Mouse (Mus musculus): Measurements from ENCODE around the gene Klhl9.
"Not testable (repeated sequence)": the region's sequence is repeated elsewhere in the genome, so short reads cannot be mapped to it uniquely, and the experiment has no call there.

Gene Klhl9

DNA sequence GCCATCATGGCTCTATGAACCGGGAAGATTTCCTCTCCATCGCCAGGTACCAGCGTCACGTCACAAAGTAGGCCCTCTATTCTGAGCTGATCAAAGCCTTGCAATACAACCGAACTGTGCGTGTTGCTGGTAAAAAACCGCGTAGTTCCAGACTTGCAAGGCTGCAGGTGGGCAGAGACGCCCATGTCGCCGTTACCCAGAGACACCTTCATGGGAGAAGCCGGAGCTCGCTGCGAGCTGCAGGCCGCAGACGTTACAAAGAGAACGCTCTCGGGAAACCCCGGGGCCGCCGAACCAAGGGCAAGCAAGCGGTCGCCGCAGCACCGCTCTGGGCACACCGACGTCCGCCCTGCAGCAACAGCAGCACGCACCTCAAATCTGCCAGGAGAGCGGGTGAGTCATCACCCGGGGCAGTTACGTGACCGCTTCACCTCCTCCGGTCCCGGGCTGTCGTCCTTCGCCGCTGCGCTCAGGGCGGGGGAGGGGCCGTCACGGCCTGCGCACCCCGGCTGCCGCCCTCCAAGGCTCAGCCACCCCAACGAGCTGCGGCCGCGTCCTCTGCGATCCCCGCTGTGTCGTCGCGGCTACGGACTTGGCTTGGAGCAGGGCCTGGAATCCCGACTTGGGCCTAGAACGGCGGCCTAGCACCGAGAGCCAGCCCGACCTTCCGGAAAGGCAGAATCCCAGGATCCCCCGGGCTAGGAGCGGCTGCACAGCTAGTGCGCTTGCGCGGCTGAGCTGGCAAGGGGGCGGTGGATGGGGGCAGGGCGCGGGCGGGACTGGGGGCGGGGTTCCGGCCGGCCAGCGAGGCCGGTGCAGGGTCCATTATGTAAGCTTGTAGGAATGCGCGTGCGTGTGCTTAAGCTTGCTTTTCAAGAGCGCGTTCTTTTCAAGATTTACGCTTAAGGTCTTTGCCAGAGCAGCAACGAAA, at the start of gene Klhl9, which contains the start of gene Gm26566:
Gene Klhl9 (minus strand): TSS at position 675 of the 931 bp plus-strand sequence.
Gene Gm26566 (plus strand): TSS at position 15 of the 931 bp plus-strand sequence.
- peak; percentile 51 for DNase-seq (ENCODE audit: low spot score)

DNA sequence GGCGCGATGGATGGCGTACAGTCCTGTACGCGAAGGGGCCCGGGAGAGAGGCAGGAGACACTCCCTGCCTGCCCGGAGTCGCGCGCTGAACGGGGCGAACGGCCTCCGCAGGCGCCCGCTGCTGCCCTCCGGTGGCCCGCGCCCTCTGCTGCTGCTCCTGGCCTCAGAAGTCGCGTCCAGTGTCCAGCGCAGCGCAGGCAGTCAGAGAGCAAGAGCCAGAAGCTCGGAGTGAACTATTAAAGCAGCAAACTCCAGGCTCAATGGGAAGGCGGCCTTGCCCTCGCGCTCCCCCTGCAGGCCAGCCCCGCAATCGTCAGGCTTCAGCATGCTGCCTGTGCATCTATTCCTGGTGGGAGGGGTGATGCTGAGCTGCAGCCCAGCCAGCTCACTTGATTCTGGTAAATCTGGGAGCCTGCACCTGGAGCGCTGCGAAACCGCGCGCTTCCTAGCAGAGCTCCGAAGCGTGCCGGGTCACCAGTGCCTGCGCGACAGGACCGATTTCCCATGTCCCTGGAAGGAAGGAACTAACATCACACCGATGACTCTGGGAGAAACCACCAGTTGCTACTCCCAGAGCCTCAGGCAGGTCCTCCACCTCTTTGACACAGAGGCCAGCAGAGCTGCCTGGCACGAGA, 41.2 kb upstream of the Klhl9 start:
- DNase-seq (ENCODE audit: low spot score), result not testable (repeated sequence)

DNA sequence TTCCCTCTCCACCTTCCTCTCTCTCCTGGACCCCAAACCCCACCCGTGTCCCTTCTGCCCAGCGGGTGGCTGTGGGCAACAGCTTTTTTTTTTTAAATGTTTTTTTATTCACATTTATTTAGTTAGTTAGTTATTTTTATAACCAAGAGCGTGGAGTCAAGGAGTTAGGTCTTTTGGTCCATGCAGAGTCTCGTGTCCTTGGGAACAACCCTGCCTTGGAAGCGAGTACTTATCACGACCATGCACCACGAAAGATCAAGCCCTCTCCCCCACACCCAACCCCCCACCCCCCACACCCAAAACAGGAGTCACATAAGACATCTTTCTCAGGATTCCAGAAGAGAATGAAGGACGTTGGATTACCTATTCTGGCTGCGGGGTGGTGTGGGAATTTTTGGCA, 40.1 kb upstream of the Klhl9 start:
- not testable (repeated sequence) for DNase-seq (ENCODE audit: low spot score)

DNA sequence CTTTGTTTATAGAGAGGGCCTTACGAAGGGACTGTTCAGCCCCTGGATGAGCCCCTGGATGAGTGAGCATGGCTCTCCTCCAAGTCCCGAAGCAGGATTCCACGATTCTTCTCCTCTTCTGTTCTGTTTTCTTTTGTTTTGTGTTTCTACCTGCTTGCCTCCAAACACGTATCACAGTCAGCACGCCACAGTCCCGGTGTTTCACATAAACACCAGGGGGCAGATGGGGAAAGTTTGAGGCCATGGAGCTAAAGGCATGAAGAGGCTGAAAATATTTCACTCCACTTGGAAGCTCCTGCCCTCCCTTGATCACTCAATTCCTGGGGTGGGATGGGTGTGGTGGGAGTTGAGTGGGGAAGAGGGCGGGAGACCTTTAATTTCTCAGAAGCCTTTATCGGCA, 39.5 kb upstream of the Klhl9 start:
- peak; percentile 55 for DNase-seq (ENCODE audit: low spot score)

DNA sequence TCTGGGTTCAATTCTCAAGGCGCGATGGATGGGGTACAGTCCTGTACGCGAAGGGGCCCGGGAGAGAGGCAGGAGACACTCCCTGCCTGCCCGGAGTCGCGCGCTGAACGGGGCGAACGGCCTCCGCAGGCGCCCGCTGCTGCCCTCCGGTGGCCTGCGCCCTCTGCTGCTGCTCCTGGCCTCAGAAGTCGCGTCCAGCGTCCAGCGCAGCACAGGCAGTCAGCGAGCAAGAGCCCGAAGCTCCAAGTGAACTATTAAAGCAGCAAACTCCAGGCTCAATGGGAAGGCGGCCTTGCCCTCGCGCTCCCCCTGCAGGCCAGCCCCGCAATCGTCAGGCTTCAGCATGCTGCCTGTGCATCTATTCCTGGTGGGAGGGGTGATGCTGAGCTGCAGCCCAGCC, 38.2 kb upstream of the Klhl9 start:
- peak; percentile 13 for DNase-seq (ENCODE audit: low spot score)

DNA sequence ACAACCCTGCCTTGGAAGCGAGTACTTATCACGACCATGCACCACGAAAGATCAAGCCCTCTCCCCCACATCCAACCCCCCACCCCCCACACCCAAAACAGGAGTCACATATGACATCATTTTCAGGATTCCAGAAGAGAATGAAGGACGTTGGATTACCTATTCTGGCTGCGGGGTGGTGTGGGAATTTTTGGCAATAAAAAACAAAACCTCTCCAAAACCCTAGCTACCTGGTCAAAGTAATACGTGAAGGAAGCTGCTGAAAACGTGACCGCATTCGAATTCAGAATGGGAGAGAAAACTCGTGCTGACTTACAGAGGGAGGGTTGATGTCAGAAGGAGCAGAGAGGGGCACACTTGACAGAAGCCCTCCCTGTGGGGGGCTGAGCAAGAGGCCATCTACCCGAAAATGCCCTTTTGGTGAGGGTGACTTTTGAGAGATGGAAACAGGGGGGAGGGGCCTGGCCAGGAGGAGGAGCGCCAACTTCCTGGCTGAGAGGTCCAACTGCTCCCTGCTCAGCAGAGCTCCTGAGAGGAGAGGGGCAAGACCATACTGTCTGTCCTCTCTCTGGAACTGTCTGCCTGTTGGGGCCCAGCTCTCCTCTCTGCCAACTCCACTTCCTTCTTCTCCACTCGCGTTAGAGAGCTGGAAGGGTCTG, 37.5 kb upstream of the Klhl9 start, which contains the start of gene Gm13283:
Gene Gm13283 (plus strand): TSS at position 510 of the 659 bp plus-strand sequence.
- DNase-seq (ENCODE audit: low spot score), result not testable (repeated sequence)

DNA sequence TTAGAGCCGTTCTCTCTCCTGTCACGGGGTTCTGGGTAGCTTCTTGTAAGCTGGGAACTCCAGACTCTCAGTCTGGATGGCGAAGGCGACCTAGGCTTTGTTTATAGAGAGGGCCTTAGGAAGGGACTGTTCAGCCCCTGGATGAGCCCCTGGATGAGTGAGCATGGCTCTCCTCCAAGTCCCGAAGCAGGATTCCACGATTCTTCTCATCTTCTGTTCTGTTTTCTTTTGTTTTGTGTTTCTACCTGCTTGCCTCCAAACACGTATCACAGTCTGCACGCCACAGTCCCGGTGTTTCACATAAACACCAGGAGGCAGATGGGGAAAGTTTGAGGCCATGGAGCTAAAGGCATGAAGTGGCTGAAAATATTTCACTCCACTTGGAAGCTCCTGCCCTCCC, 36.5 kb upstream of the Klhl9 start:
- not testable (repeated sequence) for DNase-seq (ENCODE audit: low spot score)

DNA sequence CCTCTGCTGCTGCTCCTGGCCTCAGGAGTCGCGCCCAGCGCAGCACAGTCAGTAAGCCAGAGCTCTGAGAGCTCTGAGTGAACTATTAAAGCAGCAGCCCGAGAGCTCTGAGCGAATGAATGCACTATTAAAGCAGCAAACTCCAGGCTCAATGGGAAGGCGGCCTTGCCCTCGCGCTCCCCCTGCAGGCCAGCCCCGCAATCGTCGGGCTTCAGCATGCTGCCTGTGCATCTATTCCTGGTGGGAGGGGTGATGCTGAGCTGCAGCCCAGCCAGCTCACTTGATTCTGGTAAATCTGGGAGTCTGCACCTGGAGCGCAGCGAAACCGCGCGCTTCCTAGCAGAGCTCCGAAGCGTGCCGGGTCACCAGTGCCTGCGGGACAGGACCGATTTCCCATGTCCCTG, 35.4 kb upstream of the Klhl9 start:
- peak; percentile 93 for DNase-seq (ENCODE audit: low spot score)

DNA sequence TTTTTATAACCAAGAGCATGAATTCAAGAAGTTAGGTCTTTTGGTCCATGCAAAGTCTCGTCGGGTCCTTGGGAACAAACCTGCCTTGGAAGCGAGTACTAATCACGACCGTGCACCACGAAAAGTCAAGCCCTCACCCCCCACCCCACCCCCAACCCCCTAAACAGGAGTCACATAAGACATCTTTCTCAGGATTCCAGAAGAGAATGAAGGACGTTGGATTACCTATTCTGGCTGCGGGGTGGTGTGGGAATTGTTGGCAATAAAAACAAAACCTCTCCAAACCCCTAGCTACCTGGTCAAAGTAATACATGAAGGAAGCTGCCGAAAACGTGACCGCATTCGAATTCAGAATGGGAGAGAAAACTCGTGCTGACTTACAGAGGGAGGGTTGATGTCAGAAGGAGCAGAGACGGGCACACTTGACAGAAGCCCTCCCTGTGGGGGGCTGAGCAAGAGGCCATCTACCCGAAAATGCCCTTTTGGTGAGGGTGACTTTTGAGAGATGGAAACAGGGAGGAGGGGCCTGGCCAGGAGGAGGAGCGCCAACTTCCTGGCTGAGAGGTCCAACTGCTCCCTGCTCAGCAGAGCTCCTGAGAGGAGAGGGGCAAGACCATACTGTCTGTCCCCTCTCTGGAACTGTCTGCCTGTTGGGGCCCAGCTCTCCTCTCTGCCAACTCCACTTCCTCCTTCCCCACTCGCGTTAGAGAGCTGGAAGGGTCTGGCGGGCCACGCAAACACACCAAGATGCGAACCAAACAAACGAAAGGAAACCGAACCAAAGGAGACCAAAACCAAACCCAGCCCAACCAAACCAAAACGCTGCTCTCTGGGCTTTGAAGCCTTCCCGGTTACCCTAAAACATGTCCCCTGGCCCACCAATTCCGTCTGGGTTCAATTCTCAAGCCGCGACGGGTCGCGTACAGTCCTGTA, 34.6 kb upstream of the Klhl9 start:
- DNase-seq (ENCODE audit: low spot score), result not testable (repeated sequence)

DNA sequence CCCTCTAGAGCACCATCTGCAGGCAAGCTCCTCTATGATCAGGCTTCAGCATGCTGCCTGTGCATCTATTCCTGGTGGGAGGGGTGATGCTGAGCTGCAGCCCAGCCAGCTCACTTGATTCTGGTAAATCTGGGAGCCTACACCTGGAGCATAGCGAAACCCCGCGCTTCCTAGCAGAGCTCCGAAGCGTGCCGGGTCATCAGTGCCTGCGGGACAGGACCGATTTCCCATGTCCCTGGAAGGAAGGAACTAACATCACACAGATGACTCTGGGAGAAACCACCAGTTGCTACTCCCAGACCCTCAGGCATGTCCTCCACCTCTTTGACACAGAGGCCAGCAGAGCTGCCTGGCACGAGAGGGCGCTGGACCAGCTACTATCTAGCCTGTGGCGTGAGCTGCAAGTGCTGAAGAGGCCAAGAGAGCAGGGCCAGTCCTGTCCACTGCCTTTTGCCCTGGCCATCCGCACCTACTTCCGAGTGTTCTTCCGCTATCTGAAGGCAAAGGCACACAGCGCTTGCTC, 32.6 kb upstream of the Klhl9 start, which contains the start of gene Gm13271:
Gene Gm13271 (plus strand): TSS at position 51 of the 523 bp plus-strand sequence.
- peak; percentile 27 for DNase-seq (ENCODE audit: low spot score)

DNA sequence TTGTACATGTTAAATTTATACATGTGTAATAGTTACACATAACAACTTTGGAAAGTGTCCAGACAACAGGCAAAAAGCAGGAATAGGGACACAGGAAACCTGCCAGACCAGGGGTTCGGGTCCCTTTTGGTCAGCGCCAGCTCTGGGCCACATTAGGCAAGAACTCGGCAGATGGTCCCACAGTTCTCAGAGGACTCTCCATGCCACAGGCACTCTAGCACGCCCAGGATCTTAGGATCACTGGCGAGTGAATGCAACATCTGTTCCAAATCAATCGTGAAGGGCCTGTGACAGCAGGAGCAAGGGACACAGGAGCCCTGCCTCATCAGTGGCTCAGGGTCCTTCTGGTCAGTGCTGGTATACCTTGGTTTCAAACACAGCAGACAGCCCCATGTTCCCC, 27.7 kb upstream of the Klhl9 start:
- no peak for DNase-seq (ENCODE audit: low spot score)

DNA sequence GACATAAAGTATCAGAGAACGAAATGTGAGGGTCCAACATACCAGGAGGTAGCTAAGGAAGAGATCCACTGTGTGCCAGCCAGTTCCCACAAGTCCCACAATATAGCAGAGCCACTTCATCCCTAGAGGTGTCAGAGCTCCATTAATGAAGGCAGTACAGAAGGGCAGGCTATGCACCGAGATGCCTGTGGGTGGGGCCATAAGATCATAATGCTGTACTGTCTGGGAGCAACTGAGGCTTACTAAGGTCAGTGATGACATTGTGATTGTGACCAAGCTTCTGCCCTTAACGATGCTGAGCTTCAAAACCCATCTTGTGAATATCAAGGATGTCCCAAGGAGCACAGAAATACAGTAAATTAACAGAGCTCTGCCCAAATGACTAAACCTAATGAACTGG, 21.9 kb upstream of the Klhl9 start:
- no peak for DNase-seq (ENCODE audit: low spot score)

DNA sequence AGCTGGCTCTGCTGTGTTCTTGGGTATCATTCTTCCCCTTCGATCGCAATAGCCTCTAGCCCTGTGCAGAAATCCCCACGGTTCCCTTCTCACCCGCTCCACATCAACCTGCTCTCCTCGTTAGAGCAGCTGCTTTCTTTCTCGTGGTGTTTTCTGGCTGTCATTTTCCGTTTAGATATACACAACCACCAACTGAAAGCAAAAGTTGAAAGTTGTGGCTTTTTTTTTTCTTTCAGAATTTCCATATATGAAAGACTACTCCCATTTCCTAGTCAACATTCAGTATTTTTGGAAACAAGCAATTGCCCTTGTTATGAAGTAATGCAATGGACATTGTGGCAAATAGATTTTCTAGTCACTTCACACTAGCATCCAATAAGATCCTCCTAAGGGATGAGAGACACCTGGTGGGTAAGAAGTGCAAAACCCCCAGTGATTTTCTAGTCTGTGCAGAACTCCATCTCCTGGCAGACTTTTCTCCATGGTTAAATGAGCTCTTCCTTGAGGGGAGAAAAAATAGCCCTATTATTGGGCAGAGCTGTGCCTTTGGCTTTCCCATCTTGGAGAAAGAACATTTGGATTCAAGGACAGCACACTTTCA, 20.6 kb upstream of the Klhl9 start:
- no peak for DNase-seq (ENCODE audit: low spot score)

DNA sequence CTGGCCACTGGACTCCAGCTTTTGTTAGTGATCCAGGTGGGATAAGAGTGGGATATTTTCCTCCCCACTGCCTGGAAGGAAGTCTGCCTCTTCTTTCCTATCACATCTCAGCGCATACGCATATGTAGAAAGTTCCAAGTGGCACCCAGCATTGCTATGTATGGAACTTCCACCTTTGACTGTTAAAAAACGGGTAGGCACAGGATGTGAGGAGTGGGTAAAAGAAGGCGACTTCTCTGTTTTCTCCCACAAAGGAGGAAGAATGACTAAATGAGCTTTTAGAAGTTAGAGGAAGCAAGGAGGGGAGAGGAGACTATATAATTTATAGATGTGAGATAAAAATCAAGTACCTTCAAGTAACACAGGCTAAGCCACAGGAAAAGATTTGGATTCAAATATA, 19.2 kb upstream of the Klhl9 start:
- DNase-seq (ENCODE audit: low spot score), result no peak

DNA sequence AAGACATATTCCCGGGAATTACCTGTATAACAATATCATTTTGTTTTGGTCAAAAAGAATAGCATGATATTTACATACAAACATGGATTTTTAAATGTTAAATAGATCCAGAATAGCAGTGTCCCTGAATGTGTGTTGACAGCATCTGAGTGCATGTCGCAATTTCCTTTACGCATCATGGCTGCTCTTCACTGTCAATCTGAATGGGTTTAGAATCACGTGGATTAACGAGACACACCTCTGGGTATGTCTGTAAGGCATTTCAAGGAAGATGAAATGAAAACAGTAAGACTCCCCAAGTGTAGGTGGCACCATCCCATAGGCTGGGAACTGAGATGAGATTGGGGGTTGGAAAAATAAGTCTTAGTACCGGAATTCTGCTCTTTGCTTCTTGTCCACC, 16.8 kb upstream of the Klhl9 start:
- DNase-seq (ENCODE audit: low spot score), result no peak

DNA sequence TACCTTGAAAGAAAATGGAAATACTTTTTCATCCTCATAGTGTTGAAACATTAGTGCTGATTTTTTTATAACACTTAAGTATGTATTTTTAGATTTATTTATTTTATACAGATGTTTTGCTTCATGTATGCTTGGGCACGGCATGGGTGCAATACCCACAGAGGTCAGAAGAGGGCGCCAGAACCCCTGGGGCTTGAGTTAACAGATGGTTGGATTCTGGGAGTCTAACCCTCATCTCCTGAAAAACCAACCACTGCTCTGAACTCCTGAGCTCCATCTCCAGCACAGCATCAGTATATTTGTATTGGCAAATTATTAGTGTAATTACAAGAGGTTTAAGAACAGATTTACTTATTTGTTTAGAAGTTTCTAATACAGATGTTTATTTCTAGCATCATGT, 16.2 kb upstream of the Klhl9 start:
- DNase-seq (ENCODE audit: low spot score), result no peak

DNA sequence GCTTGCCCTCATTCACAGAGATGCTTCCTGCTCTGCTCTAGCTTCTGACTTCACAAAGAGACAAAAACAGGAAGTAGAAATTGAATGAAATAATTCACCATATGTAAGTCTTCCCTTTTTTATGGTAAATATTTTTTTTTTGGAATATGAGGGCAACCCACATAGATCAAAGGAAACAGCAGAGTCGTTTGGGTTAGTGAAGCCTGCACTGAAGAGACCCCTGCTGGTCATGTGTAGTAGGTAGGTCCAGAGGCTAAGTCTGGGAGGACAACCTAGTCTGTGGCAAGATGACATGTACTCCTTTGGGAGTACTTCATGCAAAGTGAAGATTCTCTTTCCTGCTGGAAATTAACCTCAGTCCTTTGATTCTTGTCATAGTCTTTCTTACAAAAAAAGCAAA, 5.1 kb upstream of the Klhl9 start:
- DNase-seq (ENCODE audit: low spot score), result no peak

DNA sequence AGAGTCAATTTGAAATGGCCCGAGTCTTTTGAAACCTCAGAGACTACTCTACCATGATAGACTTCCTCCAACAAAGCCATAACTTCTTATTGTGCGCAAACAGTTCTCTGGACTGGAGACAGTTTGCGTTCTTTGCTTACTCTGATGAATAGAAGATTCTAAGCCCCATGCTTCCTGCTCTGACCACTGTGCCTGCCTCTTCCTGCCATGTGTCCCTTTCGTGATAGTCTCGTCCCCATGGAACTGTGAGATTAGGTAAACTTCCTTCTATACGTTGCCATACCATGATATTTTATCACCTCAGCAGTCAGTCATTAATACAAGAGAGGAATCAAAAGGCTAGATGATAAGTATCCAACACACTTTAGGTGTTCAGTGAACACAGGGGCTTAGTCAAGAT, 4.5 kb upstream of the Klhl9 start:
- DNase-seq (ENCODE audit: low spot score), result no peak

DNA sequence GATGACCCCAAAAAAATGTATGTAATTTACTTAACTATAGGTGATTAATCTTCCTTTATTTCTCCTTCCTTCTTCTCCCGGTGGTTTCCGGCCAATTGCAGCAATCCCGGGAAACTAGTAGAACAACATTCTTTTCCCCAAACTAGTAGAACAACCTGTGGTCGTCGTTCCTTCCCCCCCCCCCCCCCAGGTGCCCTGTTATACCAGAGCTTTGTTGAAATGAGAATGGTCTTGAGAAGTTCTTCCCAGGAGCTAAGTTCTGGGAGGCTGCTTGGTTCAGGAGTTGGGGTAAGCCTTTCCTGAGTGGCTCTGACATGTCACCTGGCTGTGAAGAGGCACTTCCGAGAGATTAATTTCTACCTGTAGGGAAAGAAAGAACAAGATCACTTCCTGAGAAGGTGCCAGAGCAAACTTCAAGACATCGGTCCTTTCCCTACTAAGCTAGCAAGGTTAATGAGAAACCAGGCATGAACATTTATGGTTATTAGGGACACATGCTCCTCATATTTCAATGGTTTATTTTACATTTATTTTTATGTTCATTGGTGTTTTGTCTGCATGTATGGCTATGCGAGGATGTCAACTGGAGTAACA, 1.3 kb upstream of the Klhl9 start:
- DNase-seq (ENCODE audit: low spot score), result no peak

DNA sequence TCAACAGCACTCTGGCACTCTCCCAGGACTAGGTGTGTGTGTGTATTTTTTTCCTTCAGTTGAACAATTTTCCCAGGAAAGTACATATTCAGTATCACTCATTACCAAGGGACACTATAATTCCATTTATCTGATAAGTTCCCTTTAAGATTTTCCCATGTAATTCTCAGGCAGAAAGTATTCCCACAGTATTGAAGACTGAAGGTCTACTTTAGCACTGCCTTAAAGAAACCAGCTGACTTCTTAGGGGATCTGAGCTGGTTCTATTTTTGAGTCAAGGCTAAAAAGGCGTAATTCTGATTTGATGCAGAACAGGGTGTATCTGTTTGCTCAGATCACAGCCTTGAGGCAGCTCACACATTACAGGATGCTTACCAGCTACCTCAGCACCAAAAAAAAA, 3.5 kb downstream of the Klhl9 start:
- DNase-seq (ENCODE audit: low spot score), result no peak

Measured in layer of hippocampus, adult 9-10 months (tissue).